Mouse (Mus musculus) heart, adult 9 months (tissue): Measurements from ENCODE around the gene Tox3.
A peak's percentile ranks its signal among the peaks of the same experiment; 100 is the strongest.

ENCODE experiments used
- DNase-seq, 2 experiments: peaks; one replicate each; pipeline ENCODE4 v3.0.0; 2022; ENCODE audit warnings: low spot score in 2 of 2

The Tox3 gene

GRCm38 (mm10) chr8:90348178-90348925 lies at the start of gene Tox3:
Gene Tox3 (minus strand): TSS chr8:90348343.
- peak in 1 of 2 experiments; percentile 10 for DNase-seq

- no peak for DNase-seq
Measured at GRCm38 (mm10) chr8:90392643-90393042, 44.5 kb upstream of the Tox3 start.

- no peak for DNase-seq
Measured at GRCm38 (mm10) chr8:90391483-90392074, 43.4 kb upstream of the Tox3 start.

- no peak for DNase-seq
Measured at GRCm38 (mm10) chr8:90390827-90391226, 42.7 kb upstream of the Tox3 start.

- no peak for DNase-seq
Measured at GRCm38 (mm10) chr8:90379064-90379463, 30.9 kb upstream of the Tox3 start.

- no peak for DNase-seq
Measured at GRCm38 (mm10) chr8:90378036-90378435, 29.9 kb upstream of the Tox3 start.

GRCm38 (mm10) chr8:90371611-90372222 lies 23.6 kb upstream of the Tox3 start:
- DNase-seq = no peak

- DNase-seq = no peak
Measured at GRCm38 (mm10) chr8:90369876-90370275, 21.7 kb upstream of the Tox3 start.

GRCm38 (mm10) chr8:90356729-90357128 lies 8.6 kb upstream of the Tox3 start:
- DNase-seq = no peak

- no peak for DNase-seq
Measured at GRCm38 (mm10) chr8:90354782-90355181, 6.6 kb upstream of the Tox3 start.

- DNase-seq = no peak
Measured at GRCm38 (mm10) chr8:90353960-90354540, 5.9 kb upstream of the Tox3 start.

GRCm38 (mm10) chr8:90353499-90353898 lies 5.4 kb upstream of the Tox3 start:
- DNase-seq = no peak

- DNase-seq = no peak
Measured at GRCm38 (mm10) chr8:90352991-90353390, 4.8 kb upstream of the Tox3 start.

- DNase-seq = no peak
Measured at GRCm38 (mm10) chr8:90349709-90350562, 1.8 kb upstream of the Tox3 start.

GRCm38 (mm10) chr8:90348926-90349683 lies 962 bp upstream of the Tox3 start:
- no peak for DNase-seq

GRCm38 (mm10) chr8:90347581-90348177 lies 464 bp downstream of the Tox3 start:
- no peak for DNase-seq

GRCm38 (mm10) chr8:90346880-90347535 lies 1.1 kb downstream of the Tox3 start:
- no peak for DNase-seq

GRCm38 (mm10) chr8:90346138-90346879 lies 1.8 kb downstream of the Tox3 start:
- DNase-seq = no peak
